8 mouse cellular contexts compared by ENCODE assay signal in the genomic region with DNA sequence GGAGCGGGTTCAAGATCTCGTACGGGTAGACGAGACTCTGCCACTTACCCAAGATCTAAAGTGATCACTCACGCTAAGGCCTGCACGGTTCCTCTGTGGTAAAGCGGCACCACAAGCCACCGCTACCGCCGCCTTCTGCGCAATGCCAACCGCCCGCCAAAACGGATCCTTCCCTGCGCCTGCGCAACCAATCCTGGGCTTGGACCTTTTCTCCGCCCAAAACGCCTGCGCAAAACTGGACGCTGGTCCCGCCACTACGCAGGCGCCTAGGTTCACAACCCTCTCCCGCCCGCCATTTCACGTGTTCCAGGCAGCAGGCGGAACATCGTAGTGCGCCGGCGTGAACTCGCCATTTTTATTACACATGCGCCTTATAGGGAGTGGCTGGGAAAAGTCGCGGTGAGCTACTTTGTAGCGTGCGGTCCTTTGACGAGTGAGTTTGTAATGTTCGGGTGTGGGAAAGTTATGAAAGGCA. TPM values are rescaled to one million over a fixed set of nuclear protein-coding genes. Genes with fewer than 3 reads are reported as not detected.
A peak's percentile ranks its signal among the peaks of the same experiment; 100 is the strongest.
DNase-seq lines count a peak whose midpoint lies in the region; ATAC-seq and TF ChIP-seq lines count a peak whose summit lies in the region.

A gene (minus strand): TSS at position 132 of the 475 bp plus-strand sequence.

- H3K9ac ChIP-seq in heart, embryonic 12.5 days: peak within 1 kb of the TSS; percentile 92
- peak within 1 kb of the TSS; percentile 80 for H3K9ac ChIP-seq in kidney, postnatal 0 days (ENCODE audit: low read depth, low read length)
- peak within 1 kb of the TSS; percentile 99 for H3K9ac ChIP-seq in liver, embryonic 11.5 days (ENCODE audit: low read depth, low read length)
- H3K9ac ChIP-seq in stomach, embryonic 14.5 days (replicated peaks; ENCODE audit: low read depth, low read length): peak within 1 kb of the TSS; percentile 71

- peak; percentile 98 for DNase-seq in brain, embryonic 18.5 days (ENCODE audit: low read depth, low spot score)
- peak; percentile 100 for DNase-seq in kidney, postnatal 0 days (ENCODE audit: low spot score)
- peak; percentile 91 for DNase-seq in liver, embryonic 11.5 days (ENCODE audit: low spot score)
- DNase-seq in naive thymus-derived CD4-positive, alpha-beta T cell, adult 2 months (ENCODE audit: low read depth): peak; percentile 98

- peaks cover 65% of the 10 kb centered on the region for H3K36me3 ChIP-seq in C2C12 (ENCODE audit: control insufficient read depth, insufficient read depth)
- H3K36me3 ChIP-seq in heart, embryonic 12.5 days: peaks cover 44% of the 10 kb centered on the region
- H3K36me3 ChIP-seq in kidney, postnatal 0 days (ENCODE audit: insufficient read depth, low read length): peaks cover 17% of the 10 kb centered on the region
- peaks cover 33% of the 10 kb centered on the region for H3K36me3 ChIP-seq in liver, embryonic 11.5 days (ENCODE audit: control insufficient read depth, insufficient read depth, low read length)
- H3K36me3 ChIP-seq in stomach, embryonic 14.5 days (ENCODE audit: control insufficient read depth, insufficient read depth, low read length): peaks cover 28% of the 10 kb centered on the region

- peak within 1 kb of the TSS; percentile 86 for H3K27ac ChIP-seq in heart, embryonic 12.5 days (ENCODE audit: poor library complexity, severe bottlenecking)
- peak within 1 kb of the TSS; percentile 94 for H3K27ac ChIP-seq in kidney, postnatal 0 days
- peak within 1 kb of the TSS; percentile 95 for H3K27ac ChIP-seq in liver, embryonic 11.5 days (ENCODE audit: low read depth, low read length)
- H3K27ac ChIP-seq in stomach, embryonic 14.5 days (ENCODE audit: low read length): peak within 1 kb of the TSS; percentile 90

- peaks cover 82% of the 10 kb centered on the region for H3K79me3 ChIP-seq in C2C12 (ENCODE audit: low read depth)

- WGBS in heart, embryonic 12.5 days: under 1% methylated on average over 39 of the region's 39 CpGs
- under 1% methylated on average over 39 of the region's 39 CpGs for WGBS in kidney, postnatal 0 days
- WGBS in liver, embryonic 11.5 days: under 1% methylated on average over 39 of the region's 39 CpGs
- whole genome bisulfite sequencing in stomach, embryonic 14.5 days: under 1% methylated on average over 39 of the region's 39 CpGs

- peak within 1 kb of the TSS; percentile 95 for H3K4me2 ChIP-seq in heart, embryonic 12.5 days
- H3K4me2 ChIP-seq in kidney, postnatal 0 days (ENCODE audit: low read length): peak within 1 kb of the TSS; percentile 73
- peak within 1 kb of the TSS; percentile 90 for H3K4me2 ChIP-seq in liver, embryonic 11.5 days
- peak within 1 kb of the TSS; percentile 83 for H3K4me2 ChIP-seq in stomach, embryonic 14.5 days (replicated peaks; ENCODE audit: low read depth, low read length)

- peak within 1 kb of the TSS; percentile 74 for H3K4me3 ChIP-seq in C2C12 (ENCODE audit: insufficient read depth, poor library complexity, severe bottlenecking)
- peak within 1 kb of the TSS; percentile 80 for H3K4me3 ChIP-seq in heart, embryonic 12.5 days
- peak within 1 kb of the TSS; percentile 67 for H3K4me3 ChIP-seq in kidney, postnatal 0 days (replicated peaks; ENCODE audit: low read depth, low read length)
- H3K4me3 ChIP-seq in liver, embryonic 11.5 days (ENCODE audit: low read depth, low read length): peak within 1 kb of the TSS; percentile 88
- peak within 1 kb of the TSS; percentile 55 for H3K4me3 ChIP-seq in stomach, embryonic 14.5 days (ENCODE audit: low read depth, low read length)

- H3K4me1 ChIP-seq in heart, embryonic 12.5 days (replicated peaks): peaks cover 30% of the 10 kb centered on the region
- peaks cover 12% of the 10 kb centered on the region for H3K4me1 ChIP-seq in kidney, postnatal 0 days (replicated peaks; ENCODE audit: insufficient read depth, low read length)
- peaks cover 22% of the 10 kb centered on the region for H3K4me1 ChIP-seq in liver, embryonic 11.5 days (replicated peaks; ENCODE audit: control insufficient read depth, insufficient read depth, low read length)
- H3K4me1 ChIP-seq in stomach, embryonic 14.5 days (ENCODE audit: control insufficient read depth, insufficient read depth, low read length): peaks cover 15% of the 10 kb centered on the region

- peaks cover 87% of the 10 kb centered on the region for H3K79me2 ChIP-seq in C2C12 (ENCODE audit: control insufficient read depth, insufficient read depth)

- no peaks in the 10 kb centered on the region for H3K9me3 ChIP-seq in heart, embryonic 12.5 days (replicated peaks)
- H3K9me3 ChIP-seq in kidney, postnatal 0 days (replicated peaks; ENCODE audit: low read length): no peaks in the 10 kb centered on the region
- no peaks in the 10 kb centered on the region for H3K9me3 ChIP-seq in liver, embryonic 11.5 days (ENCODE audit: control insufficient read depth, low read length)
- no peaks in the 10 kb centered on the region for H3K9me3 ChIP-seq in stomach, embryonic 14.5 days (ENCODE audit: control insufficient read depth, low read depth, low read length)

- H3ac ChIP-seq in C2C12 (ENCODE audit: control insufficient read depth, insufficient read length, low read depth): peak within 1 kb of the TSS; percentile 95

- no peaks in the 10 kb centered on the region for H3K27me3 ChIP-seq in C2C12 (ENCODE audit: control insufficient read depth, insufficient read depth, insufficient read length)
- H3K27me3 ChIP-seq in heart, embryonic 12.5 days (replicated peaks): no peaks in the 10 kb centered on the region
- H3K27me3 ChIP-seq in kidney, postnatal 0 days (ENCODE audit: insufficient read depth, low read length): no peaks in the 10 kb centered on the region
- H3K27me3 ChIP-seq in liver, embryonic 11.5 days (replicated peaks; ENCODE audit: control insufficient read depth, insufficient read depth, low read length): no peaks in the 10 kb centered on the region
- H3K27me3 ChIP-seq in stomach, embryonic 14.5 days (ENCODE audit: control insufficient read depth, insufficient read depth, low read length): no peaks in the 10 kb centered on the region

- peak; percentile 68 for ATAC-seq in erythroid progenitor cell, adult 5-6 weeks (replicated peaks; ENCODE audit: low FRiP score, poor library complexity, severe bottlenecking)
- peak; percentile 91 for ATAC-seq in heart, embryonic 12.5 days (ENCODE audit: insufficient number of reproducible peaks, low FRiP score)
- ATAC-seq in kidney, postnatal 0 days (replicated peaks; ENCODE audit: low FRiP score, low read depth): peak; percentile 92
- peak; percentile 83 for ATAC-seq in liver, embryonic 11.5 days (replicated peaks; ENCODE audit: low FRiP score)
- ATAC-seq in stomach, embryonic 14.5 days (ENCODE audit: insufficient number of reproducible peaks, insufficient read depth, low FRiP score, low read depth): peak; percentile 94

- no peak for TF ChIP-seq CTCF in C2C12 (IDR thresholded peaks at IDR 0.05; ENCODE audit: control insufficient read depth, insufficient read depth, insufficient read length)
- no peak for TF ChIP-seq CTCF in kidney, postnatal 0 days (IDR thresholded peaks at IDR 0.05; ENCODE audit: low read depth)

TF ChIP-seq in C2C12, 6 proteins besides CTCF, POLR2A, EP300 and RAD21:
- TF ChIP-seq FOSL1 (IDR thresholded peaks at IDR 0.05; ENCODE audit: insufficient read depth, low read length, poor library complexity, severe bottlenecking) (no peak), MAX (IDR thresholded peaks at IDR 0.05) (peak; percentile 96), MYOG (IDR thresholded peaks at IDR 0.05; ENCODE audit: control insufficient read depth, extremely low read depth, insufficient read length) (no peak), CEBPB (IDR thresholded peaks at IDR 0.05; ENCODE audit: low read depth) (no peak), MYOD1 (IDR thresholded peaks at IDR 0.05; ENCODE audit: control insufficient read depth, insufficient read length, low read depth) (no peak), USF1 (IDR thresholded peaks at IDR 0.05; ENCODE audit: low read depth) (peak; percentile 60)

RNA-seq across cellular contexts. Expression of the gene that starts here (rescaled TPM):
- polyA plus RNA-seq in C2C12 (2012; fragmentation: generic; extraction: Trizol): 52.3 TPM
- 181 and 243 TPM in 2 replicates for total RNA-seq in erythroid progenitor cell, adult 5-6 weeks (2015; ENCODE audit: low replicate concordance)
- total RNA-seq in erythroid progenitor cell, adult 5-6 weeks (2017; ENCODE audit: low replicate concordance): 214 and 236 TPM in 2 replicates
- polyA plus RNA-seq in heart, embryonic 12.5 days (2016; fragmentation: Nextera tagmentation; extraction: Ambion mirVana): 150 and 164 TPM in 2 replicates
- 62.0 and 68.2 TPM in 2 replicates for polyA plus RNA-seq in kidney, postnatal 0 days (2015; fragmentation: Nextera tagmentation; extraction: Ambion mirVana)
- polyA plus RNA-seq in liver, embryonic 11.5 days (2014; fragmentation: Nextera tagmentation; extraction: Ambion mirVana): 116 and 126 TPM in 2 replicates
- 141 and 154 TPM in 2 replicates for polyA plus RNA-seq in stomach, embryonic 14.5 days (2014; fragmentation: Nextera tagmentation; extraction: Ambion mirVana)

Comparison
In these comparisons a context has a peak if more than half of its experiments do, and no peak if none do; other contexts are left out.
1. Peak in every context shown above with its lines: DNase-seq, ATAC-seq, H3K4me3 ChIP-seq and H3K27ac ChIP-seq.